Mouse (Mus musculus): ENCODE results near the gene Arhgap23.

Gene Arhgap23

DNA sequence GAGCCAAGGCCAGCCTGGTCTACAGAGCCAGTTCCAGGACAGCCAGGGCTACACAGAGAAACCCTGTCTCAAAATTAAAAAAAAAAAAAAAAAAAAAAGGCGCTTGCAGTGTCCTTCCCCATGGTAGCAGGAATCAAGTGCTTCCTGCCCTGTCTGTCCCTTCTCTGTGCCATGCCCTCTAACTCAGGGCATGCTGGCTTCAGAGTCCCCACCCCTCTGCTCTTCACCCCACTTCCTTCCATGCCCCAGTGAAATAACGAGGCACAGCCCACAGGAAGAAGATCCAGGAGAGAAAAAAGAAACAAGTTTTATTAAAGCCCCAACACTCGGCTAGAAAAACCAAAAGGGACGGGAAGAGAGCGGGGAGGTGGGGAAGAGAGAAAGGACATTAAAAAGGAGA lies 93.7 kb downstream of the Arhgap23 start:
- no peak for DNase-seq

DNA sequence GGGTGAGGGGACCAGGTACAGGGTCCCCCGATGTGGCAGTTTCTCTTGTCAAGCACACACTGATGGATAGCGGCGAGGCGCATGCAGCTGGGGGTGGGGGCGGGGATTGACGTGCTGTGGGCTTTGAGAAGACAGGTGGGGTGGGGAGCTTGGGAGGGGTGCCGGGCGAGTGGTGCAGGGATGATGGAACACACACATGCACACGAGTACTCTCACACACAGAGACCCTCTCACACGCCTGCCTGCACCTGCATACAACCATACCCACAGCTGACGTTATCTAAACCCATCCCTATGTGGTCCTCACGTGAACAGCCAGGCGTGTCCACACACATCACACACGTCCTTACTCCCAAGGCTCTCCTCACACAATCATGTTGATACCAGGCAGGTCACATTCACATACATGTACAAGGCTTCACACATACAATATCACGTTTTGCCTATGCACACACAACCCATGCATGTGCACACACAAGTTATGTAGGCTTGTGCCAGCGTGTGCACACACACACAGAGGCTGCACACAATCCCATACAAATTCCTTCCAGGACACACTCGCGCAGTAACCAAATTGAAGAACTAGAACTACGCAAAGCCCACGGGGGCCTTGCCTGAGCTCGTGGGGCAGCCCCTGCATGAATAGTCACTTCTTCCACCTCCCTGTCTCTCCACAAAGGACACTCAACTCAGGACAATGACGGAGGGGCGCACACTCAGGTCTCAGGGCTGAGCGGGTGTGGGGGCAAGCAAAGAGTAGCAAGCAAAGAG lies 94.6 kb downstream of the Arhgap23 start:
- no peak for DNase-seq

DNA sequence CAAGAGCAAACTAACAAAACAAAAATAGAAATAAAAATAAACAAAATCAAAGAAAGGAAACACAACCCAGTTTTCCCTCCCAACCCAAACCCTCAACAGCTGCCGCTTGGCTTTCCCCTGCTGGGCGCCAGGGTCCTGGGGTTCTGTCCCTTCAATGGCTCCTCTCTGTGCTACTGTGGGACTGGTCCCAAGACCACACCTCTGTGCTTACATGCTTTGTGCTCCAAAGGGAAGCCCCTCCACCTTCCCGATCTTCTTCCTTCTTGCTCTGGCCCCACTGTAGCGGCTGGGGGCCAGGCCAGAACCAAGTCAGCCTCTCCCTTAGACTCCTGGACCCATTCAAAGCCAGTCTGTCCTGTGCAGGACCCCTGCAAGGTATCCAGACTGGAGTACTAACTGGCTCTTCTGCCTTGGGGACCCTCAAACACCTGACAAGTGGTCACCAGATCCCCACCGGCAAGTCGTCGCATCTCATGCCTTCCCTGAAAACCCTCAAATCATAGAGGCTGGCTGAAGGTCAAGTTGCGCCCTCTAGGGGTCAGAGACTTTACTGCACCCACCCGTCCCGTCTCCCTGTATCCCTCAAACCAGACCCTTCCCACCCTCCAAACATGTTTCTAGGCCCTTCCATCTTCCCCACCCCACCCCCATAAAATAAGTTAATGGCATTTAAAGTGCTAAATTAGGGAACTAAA lies 95.8 kb downstream of the Arhgap23 start:
- peak; percentile 59 for DNase-seq

DNA sequence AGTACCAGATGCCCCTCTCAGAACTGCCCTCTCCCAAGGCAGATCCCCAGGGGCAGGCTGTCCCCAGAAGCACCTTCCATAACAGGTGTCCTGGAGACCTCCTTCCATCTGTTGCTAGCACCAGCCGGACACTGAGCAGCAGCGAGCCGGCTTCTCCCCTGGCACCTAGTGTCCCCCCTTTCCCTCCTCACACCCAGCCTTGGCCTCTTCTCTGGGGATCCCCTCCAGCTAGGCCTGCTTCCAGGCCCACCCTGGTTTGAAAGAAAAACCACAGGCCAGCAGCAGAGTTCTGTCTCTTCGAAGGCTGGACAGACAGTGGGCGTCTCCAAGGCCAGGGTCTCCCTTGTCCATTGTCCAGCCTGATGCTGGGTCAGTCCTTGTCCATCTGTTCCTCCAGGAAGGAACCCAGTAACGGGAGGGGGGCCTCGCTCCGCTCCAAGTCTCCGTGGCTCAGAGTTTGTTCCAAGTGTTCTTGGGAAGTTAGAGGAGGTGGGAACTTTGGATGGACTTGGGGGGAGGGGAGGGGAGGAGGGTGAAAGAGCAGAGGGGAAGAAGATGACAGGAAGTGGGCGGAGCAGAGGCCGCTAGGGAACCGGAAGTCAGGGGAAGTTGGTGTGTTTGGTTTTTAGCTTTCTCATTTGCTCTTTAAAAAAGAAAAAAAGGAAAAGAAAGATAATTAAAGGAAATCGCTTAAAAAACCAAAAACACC lies 96.5 kb downstream of the Arhgap23 start:
- DNase-seq = peak; percentile 39

DNA sequence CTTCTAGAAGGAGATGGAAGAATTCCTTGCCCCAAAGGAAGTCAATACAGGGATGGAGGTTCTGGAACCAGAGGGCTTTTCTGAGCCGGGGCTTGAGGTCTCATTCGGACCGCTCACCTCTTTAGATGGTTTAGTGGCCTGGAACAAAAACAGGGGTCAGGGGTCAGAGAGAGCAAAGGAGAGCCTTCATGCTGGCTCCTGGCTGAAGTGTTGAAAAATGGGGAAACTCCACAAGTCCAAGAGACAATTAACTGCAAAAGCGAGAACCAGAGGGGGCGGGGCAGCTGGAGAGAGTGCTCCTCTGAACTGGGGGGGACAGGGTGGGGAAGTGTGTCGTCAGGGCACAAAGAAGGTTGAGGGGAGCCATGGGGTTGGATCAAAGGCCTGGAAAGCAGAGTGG lies 97.2 kb downstream of the Arhgap23 start:
- no peak for DNase-seq

DNA sequence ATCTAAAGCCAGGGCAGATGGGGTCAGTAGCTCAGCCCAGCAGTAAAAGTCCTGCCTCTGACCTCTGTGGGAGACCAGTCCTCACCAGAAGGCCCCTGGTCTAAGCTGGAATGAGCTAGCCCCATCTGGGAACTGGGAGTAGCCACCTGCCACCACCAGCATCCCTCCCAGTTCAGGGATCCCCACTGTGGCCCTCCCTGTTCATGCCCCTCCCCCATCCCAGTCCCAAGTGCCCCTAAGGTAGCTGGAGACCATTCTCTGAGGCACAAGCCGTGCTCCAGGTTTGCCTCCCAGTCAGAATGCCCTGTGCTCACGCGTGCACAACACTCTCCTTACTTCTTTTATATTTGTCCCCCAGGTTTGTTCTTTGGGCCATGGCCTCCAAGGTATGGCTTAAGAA lies 97.7 kb downstream of the Arhgap23 start:
- DNase-seq = no peak

DNA sequence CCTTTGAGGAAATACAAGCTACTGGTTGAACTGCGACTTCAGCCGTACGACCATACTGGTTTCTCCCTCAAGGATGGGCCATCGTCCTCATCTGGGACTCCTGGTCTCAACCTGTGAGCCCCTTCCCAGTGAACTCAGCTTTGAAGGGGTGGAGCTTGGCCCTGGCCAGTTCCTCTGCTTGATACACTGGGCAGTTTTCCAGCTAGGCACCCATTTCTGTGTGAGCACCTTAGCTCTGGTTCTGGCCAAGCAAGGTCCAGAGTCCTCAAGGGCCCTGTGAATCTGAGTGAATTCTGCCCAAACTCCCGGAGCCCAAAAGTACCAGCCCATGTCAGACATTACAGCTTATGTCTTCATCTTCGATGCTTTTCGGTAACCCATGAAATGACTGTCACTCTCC lies 105.2 kb downstream of the Arhgap23 start:
- peak; percentile 80 for DNase-seq

DNA sequence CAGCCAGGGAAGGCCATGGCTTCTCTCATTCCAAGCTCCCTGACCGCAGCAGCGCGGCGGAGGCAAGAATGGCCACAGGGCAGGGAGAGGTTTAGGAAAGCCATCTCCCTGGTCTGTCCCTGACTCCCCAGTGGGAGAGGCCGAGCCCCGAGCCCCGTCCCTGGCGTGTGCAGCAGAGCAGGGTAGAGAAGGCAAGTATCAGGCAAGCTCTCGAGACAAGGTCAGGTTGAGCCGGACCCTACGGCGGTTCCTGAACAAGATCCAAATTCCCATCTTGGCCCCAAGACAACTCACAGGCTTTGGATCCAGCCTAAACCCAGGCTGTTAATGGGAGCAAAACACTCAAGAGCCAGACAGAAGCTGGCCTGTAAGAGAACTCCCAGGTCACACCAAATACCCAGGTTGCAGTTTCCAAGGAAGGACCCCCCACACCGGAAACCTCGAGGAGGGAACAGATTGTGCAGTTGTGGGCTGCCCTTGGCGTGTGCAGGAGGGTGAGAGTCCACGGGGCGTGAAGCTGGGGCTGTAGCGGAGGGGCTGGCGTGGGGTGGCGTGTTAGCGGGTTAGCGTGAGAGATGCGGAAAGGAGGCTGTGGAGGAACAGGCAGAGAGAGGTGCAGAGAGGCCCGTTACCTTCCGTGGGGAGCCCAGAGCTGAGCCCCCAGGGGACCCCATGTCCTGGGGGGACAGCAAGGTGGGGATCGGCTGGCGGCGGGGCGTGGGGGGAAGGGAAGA lies 106.6 kb downstream of the Arhgap23 start:
- peak; percentile 62 for DNase-seq

DNA sequence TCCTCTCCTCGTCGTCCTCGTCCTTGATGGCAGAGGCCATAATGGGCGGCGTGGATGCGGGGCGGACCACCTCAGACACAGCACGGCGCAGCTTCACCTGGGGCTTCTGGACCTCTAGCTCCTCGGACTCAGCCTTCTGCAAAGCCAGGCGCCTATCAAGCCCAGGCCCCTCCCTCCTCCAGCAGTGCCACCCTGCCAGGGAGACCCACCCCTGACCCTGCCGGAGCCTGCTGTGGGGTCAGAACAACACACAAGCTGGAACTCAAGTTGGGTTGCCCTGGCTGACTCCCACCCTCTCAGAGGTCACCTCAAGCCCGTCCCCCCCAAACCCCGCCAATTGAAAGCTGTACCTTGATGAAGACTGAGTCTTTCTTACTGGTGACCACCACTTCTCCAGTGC lies 107.8 kb downstream of the Arhgap23 start:
- no peak for DNase-seq

DNA sequence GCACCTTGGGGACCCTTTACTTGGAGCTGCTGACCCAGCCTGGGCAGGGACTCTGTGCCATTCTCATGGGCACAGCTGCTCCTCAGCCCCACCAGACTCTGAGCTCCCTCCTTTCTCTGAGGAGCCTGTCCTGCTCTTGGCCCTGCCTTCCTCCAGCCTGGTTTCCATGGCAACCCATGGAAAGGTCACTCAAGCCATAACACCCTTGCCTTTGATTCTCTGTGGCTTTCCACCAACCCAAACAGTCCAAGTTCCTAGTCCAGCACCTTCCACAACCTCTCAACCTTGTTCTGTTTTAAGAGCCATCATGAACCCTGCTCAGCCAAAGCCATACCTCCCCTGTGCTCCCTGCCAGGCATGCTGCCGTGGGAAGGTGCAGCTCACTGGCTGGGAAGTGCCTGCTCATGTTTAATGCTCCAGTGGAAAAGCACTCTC lies 108.5 kb downstream of the Arhgap23 start:
- DNase-seq = peak; percentile 84

DNA sequence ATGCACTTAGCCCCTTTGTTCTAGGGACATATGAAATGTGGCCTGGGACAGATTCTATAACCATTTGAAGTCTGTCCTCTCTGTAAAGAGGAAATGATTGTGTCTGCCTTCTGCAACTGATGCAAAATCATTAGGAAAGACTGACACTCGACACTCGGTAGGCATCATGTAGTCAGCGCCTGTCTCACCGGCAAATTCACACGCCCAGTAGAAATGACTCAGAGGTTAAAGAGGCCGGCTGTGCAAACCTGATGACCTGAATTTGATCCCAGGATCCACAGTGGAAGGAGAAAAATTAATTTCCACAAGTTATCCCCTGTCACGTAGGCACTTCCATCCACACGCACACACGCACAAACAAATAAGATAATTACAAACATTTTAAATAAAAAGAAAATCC lies 109.0 kb downstream of the Arhgap23 start:
- DNase-seq = no peak

DNA sequence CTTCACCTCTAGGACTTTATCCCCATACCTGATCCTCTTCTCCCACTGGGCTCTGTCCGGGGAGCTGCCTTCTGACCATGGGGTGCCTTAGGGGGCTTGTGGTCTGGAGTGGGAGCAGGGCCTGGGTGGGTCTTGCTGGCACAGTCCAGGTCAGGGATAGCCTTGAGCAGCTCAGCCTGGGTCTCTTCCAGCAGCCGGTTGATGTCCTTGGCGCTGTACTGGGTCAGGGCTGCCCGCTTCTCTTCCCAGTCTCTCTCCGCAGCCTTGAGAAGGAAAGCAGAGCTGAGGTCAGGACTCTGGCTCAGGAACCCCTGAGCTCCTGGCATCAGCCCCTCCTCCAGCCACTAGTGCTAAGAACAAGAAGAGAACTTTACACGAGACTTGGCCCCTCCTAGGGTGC lies 110.0 kb downstream of the Arhgap23 start:
- no peak for DNase-seq

DNA sequence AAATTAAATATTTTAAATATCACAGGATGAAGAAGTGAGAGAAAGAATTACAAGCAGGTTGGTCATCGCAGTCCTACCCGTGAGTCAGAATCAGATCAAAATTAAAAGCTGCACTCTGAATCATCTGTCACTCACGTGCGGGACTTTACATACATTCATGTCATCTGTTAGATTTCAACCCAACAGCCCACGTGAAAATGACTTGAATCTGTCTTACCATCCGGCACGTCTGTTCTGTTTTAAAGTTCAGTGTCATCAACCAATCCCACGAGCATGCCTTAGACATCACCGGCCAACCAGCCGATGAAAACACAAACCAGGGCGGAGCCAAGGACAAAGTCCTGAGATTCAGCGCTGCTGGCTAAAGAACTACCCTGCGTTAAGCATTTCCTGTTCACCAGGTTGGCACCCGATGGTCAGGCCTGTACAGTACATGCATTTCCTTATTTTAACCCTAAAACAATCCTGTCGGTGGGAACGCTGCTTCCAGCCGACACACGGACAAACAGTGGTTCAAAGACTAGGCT lies 113.0 kb downstream of the Arhgap23 start:
- DNase-seq = peak; percentile 84

DNA sequence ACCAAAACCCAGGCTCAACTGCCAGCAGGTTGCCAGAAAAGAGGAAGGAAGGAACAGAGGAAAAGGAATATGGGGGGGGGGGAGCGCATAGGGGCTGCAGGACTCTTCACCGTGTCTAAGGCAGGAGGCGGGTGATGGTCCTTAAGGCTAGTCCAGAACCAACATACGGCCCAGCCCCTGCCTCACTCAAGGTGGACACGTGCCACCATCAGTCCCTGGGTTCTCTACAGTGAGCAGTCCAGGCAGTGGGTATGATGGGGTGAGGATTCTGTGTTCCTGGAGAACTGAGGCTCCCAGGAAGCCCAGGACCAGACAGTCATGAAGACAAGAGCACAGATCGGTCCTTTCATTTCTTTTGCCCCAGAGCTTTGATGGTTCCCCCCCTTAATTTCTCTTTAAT lies 114.7 kb downstream of the Arhgap23 start:
- DNase-seq = no peak

DNA sequence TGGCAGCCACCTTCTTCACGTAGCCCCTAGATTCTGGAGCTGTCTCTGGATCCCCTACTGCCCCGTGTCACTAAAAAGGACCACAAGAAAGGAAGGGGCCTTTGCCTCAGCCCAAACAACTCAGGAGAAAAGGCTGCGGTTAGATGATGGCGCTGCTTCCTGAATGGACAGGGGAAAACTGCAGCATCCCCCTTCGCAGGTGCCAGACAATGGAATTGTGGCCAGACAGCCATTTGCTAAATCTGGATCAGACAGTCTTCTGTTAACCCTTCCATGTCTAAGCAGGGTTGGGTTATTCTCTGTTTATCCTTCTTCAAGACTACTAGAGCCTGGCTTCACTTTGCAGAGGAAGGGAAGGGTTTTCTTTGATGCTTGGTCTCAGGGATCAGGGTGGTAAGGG lies 115.6 kb downstream of the Arhgap23 start:
- DNase-seq = no peak

DNA sequence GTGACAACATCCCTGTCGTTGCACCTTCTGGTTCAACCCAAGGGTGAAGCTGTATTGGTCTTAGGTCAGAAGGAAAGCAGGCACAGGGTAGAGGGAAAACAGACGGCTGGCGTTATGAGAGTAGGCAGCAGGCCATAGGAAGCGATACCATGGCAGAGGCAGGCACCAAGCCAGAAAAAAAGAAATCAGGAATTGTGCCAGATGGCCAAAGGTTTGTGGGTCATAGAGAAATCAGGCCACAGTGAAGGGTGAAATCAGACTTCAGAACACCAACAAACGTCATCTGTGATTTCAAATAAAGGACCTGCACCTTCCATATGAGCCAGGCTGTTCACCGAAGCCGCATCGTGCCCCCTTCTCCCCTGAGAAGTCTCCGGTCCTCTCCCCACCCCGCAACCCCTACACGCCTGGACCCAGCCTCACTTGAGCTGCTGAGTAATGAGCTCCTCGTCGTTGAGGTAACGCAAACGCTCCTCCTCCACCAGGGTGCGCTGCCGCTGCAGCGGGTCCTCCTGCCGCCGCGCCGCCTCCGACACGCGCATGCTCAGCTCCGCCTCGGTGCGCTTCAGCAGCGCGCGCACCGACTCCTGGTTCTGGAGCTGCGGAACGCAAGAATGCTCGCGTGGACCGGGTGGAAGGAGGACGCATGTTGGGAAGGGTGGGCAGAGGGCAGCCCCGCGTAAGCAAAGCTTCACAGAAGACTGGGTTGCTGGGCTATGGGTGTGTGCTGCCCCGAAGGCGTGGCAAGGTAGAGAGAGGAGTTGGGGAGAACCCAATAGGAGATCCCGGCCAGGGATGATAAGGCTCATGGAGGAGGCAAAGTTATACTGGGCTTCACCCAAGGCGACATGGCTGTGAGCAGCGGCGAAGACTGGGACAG lies 116.3 kb downstream of the Arhgap23 start:
- peak; percentile 80 for DNase-seq

DNA sequence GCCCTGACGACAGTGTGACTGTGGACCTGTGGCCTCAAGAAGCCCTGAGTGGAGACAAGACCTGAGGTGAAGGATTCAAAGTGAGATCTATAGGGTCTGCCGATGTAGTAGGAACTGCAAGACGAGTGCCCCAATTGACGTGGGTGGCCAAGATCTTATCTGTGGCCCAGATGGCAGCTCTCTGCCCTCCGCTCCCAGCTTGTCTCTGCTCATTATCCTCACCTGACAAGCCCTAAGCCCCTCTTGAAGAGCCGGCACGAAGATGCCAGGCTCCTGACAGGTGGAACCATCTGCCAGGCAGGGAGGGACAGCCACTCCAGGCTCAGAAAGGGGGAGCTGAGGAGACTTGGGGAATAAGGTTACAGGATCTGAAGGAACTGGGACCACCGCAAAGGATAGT lies 117.0 kb downstream of the Arhgap23 start:
- no peak for DNase-seq

DNA sequence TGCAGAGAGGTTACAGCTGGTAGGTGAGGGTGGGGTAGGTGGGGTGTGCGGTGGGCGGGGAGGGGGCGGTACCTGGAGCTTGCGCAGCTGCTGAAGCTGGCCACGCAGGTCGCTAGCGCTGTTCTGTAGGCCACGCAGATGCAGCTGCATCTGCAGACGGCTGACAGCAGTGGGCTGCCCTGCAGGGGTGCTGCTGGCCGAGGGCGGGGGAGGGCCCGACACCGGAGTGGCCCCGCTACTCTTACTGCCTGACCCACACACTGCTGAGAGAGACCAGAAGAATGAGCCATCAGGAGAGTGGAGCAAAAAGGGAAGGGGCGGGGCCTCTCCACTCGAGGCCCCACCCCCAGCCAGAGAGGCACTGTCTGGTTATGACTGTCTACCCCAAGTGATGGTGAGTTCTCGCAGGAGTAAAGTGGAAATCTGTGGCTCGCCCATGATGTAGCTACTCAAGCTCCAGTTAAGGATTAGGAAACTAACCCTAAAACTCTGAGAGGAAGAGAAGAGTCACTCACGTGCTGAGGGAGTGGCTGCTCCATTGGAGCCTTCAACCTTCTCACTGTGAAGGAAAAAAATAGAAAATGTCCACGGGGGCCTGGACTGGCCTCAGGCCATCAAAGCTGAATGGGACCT lies 117.7 kb downstream of the Arhgap23 start:
- DNase-seq = no peak

DNA sequence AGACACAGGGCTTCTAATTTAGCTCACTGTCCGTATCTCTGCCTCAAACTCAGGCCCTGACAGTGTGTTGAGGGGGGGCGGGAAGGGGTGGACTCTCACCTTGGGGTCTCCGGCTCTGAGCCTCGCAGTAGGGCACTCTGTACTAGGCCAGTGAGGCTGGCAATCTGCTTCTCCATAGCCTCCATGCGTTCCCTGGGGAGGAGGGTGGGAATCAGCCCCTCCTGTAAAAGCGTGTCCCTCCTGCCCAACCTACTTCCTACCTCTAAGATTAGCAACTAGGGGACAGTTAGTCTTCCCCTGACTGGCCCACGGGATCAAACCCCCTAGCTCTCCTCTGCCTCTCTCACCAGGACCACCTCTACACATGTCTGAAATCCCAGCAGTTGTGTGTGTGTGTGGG lies 118.3 kb downstream of the Arhgap23 start:
- DNase-seq = no peak

DNA sequence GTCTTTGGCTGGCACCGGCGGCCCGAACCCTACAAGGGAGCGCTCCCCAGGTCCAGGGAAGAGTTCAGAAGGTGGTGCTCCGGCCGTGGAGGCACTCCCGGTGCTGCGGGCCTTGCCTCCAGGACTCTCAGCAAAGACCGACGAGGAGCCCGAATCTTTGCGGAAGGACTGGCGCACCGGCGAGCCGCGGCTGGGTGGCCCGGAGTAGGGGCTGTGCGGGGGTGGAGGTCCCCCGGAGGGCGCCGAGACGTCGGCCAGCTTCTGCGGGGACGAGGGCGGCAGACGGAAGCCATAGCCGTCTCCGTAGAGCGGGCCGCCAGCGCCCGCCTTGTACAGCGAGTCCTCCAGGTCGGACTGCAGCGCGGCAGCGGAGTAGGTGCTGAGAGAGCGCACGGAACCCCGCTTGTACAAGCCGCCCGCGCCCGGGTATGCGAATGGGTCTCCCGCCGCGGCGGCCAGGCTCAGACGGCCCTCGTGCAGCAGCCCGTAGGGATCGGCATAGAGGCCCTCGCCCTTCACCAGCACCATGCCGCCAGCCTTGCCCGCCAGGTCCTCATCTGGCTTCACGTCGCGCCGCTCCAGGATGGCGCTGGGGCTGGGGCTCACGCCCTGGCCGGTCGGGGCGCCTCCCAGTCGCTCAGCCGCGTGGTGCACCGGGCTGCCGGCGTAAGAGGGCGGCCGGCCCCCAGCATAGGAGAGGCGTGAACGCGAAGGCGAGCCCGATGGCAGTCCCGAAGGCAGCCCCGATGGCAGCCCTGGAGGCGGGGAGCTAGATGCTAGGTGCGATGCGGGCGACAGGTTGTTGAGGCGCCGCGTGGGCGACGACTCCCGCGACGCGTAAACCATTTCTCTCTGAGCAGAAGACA lies 119.3 kb downstream of the Arhgap23 start:
- no peak for DNase-seq

DNA sequence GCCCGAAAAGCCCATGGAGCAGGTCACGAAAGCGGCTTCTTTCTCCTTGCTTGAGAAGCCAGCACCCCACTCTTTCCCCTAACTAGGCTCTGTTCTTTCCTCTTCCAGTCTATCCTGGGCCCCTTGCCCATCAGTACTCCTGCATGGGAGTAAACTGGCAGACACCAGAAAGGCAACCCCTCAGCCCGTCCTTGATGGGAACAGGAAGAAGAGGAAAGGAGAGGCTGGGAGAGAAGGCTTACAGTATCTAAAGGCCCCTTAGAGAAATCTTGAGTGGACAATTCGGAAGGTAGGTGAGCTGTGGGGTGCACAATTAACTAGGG lies 119.9 kb downstream of the Arhgap23 start:
- DNase-seq = no peak

Data from kidney, adult 11 months (tissue).